Mouse (Mus musculus): Measurements from ENCODE around the gene Rab30.

Rab30 gene

GRCm38 (mm10) chr7:92795749-92796148 lies 54.3 kb downstream of the Rab30 start:
- DNase-seq (ENCODE audit: extremely low read depth, insufficient read length, low spot score) = no peak

GRCm38 (mm10) chr7:92796813-92797212 lies 55.4 kb downstream of the Rab30 start:
- DNase-seq (ENCODE audit: extremely low read depth, insufficient read length, low spot score) = no peak

GRCm38 (mm10) chr7:92799665-92800595 lies 58.5 kb downstream of the Rab30 start:
- DNase-seq (ENCODE audit: extremely low read depth, insufficient read length, low spot score) = no peak

- no peak for DNase-seq (ENCODE audit: extremely low read depth, insufficient read length, low spot score)
Measured at GRCm38 (mm10) chr7:92802158-92802557, 60.8 kb downstream of the Rab30 start.

GRCm38 (mm10) chr7:92803191-92803590 lies 61.8 kb downstream of the Rab30 start:
- DNase-seq (ENCODE audit: extremely low read depth, insufficient read length, low spot score) = no peak

- no peak for DNase-seq (ENCODE audit: extremely low read depth, insufficient read length, low spot score)
Measured at GRCm38 (mm10) chr7:92804919-92805668, 63.7 kb downstream of the Rab30 start.

- no peak for DNase-seq (ENCODE audit: extremely low read depth, insufficient read length, low spot score)
Measured at GRCm38 (mm10) chr7:92806512-92807188, 65.2 kb downstream of the Rab30 start.

- DNase-seq (ENCODE audit: extremely low read depth, insufficient read length, low spot score) = no peak
Measured at GRCm38 (mm10) chr7:92807482-92807881, 66.1 kb downstream of the Rab30 start.

- no peak for DNase-seq (ENCODE audit: extremely low read depth, insufficient read length, low spot score)
Measured at GRCm38 (mm10) chr7:92811667-92812279, 70.4 kb downstream of the Rab30 start.

GRCm38 (mm10) chr7:92817242-92817641 lies 75.8 kb downstream of the Rab30 start:
- no peak for DNase-seq (ENCODE audit: extremely low read depth, insufficient read length, low spot score)

GRCm38 (mm10) chr7:92817886-92818285 lies 76.5 kb downstream of the Rab30 start:
- no peak for DNase-seq (ENCODE audit: extremely low read depth, insufficient read length, low spot score)

- DNase-seq (ENCODE audit: extremely low read depth, insufficient read length, low spot score) = no peak
Measured at GRCm38 (mm10) chr7:92819656-92820055, 78.3 kb downstream of the Rab30 start.

GRCm38 (mm10) chr7:92820410-92820809 lies 79.0 kb downstream of the Rab30 start:
- DNase-seq (ENCODE audit: extremely low read depth, insufficient read length, low spot score) = no peak

- no peak for DNase-seq (ENCODE audit: extremely low read depth, insufficient read length, low spot score)
Measured at GRCm38 (mm10) chr7:92820941-92821465, 79.6 kb downstream of the Rab30 start.

GRCm38 (mm10) chr7:92821871-92822270 lies 80.5 kb downstream of the Rab30 start:
- no peak for DNase-seq (ENCODE audit: extremely low read depth, insufficient read length, low spot score)

GRCm38 (mm10) chr7:92822409-92823101 lies 81.2 kb downstream of the Rab30 start:
- no peak for DNase-seq (ENCODE audit: extremely low read depth, insufficient read length, low spot score)

GRCm38 (mm10) chr7:92826248-92826647 lies 84.8 kb downstream of the Rab30 start:
- DNase-seq (ENCODE audit: extremely low read depth, insufficient read length, low spot score) = peak; percentile 65

GRCm38 (mm10) chr7:92827981-92828380 lies 86.6 kb downstream of the Rab30 start:
- DNase-seq (ENCODE audit: extremely low read depth, insufficient read length, low spot score) = no peak

- peak; percentile 69 for DNase-seq (ENCODE audit: extremely low read depth, insufficient read length, low spot score)
Measured at GRCm38 (mm10) chr7:92832395-92832794, 91.0 kb downstream of the Rab30 start.

- DNase-seq (ENCODE audit: extremely low read depth, insufficient read length, low spot score) = no peak
Measured at GRCm38 (mm10) chr7:92834391-92834790, 93.0 kb downstream of the Rab30 start.
